In genomic region chr6:82945750-82946149, GRCm38 (mm10) we compare ENCODE assay signal across 10 mouse cellular contexts. TPM values are rescaled to one million over a fixed set of nuclear protein-coding genes. Genes with fewer than 3 reads are reported as not detected.
DNase-seq lines count a peak whose midpoint lies in the region; ATAC-seq lines count a peak whose summit lies in the region.
"Had no signal": no experiment of that assay in that cellular context is flagged by ENCODE, and none has a peak within 500 bp of the region (broad histone marks: within the 10 kb centered on the region; RNA-seq: fewer than 3 reads in every experiment).

No protein-coding gene starts in this region.

- ATAC-seq in liver, embryonic 12.5 days: no peak

- WGBS in liver, embryonic 12.5 days (ENCODE audit: insufficient replicate concordance): 43% methylated on average over 6 of the region's 6 CpGs

- H3K4me1 ChIP-seq in liver, embryonic 12.5 days: no peaks in the 10 kb centered on the region
- H3K4me1 ChIP-seq: embryonic facial prominence, embryonic 13.5 days; lung, embryonic 15.5 days had no signal

- H3K9me3 ChIP-seq in liver, embryonic 12.5 days (replicated peaks): no peaks in the 10 kb centered on the region
- H3K9me3 ChIP-seq: embryonic facial prominence, embryonic 13.5 days; lung, embryonic 15.5 days had no signal

- no peak overlapping the region for H3K4me2 ChIP-seq in liver, embryonic 12.5 days
- H3K4me2 ChIP-seq: embryonic facial prominence, embryonic 13.5 days; lung, embryonic 15.5 days had no signal

- no peak overlapping the region for H3K9ac ChIP-seq in liver, embryonic 12.5 days
- H3K9ac ChIP-seq: embryonic facial prominence, embryonic 13.5 days; lung, embryonic 15.5 days had no signal

- DNase-seq in cerebellum, adult 9-10 months: peak; percentile 6
- DNase-seq in cerebellum, adult 18-20 months: no peak
- peak; percentile 31 for DNase-seq in liver
- DNase-seq in R1 (ENCODE audit: low read depth, low spot score): peak; percentile 83
- peak; percentile 68 for DNase-seq in naive thymus-derived CD4-positive, alpha-beta T cell, adult 2 months (ENCODE audit: low read depth)
- no peak for DNase-seq in ovary, postnatal 10 days (ENCODE audit: low spot score)
- DNase-seq in left cerebral cortex, adult 9 months (ENCODE audit: low spot score in 2 of 2): no peak

- no peak overlapping the region for H3K4me3 ChIP-seq in liver, embryonic 12.5 days
- H3K4me3 ChIP-seq: embryonic facial prominence, embryonic 13.5 days; lung, embryonic 15.5 days had no signal

- no peaks in the 10 kb centered on the region for H3K36me3 ChIP-seq in liver, embryonic 12.5 days
- H3K36me3 ChIP-seq: embryonic facial prominence, embryonic 13.5 days; lung, embryonic 15.5 days had no signal

- H3K27ac ChIP-seq in liver, embryonic 12.5 days: no peak overlapping the region
- H3K27ac ChIP-seq: embryonic facial prominence, embryonic 13.5 days; lung, embryonic 15.5 days had no signal

- peaks cover 10% of the 10 kb centered on the region for H3K27me3 ChIP-seq in liver, embryonic 12.5 days (replicated peaks)
- H3K27me3 ChIP-seq: embryonic facial prominence, embryonic 13.5 days; lung, embryonic 15.5 days had no signal

RNA-seq across cellular contexts. Expression of gene M1ap, which starts 1.0 kb away (rescaled TPM):
- 8.8 and 10.1 TPM in 2 replicates for polyA plus RNA-seq in liver, embryonic 12.5 days (2016; fragmentation: Nextera tagmentation; extraction: Ambion mirVana)

RNA-seq across cellular contexts. Expression of gene Sema4f, which starts 6.2 kb away (rescaled TPM):
- 0.16 and 0.19 TPM in 2 replicates for polyA plus RNA-seq in liver, embryonic 12.5 days (2016; fragmentation: Nextera tagmentation; extraction: Ambion mirVana)

Comparison
In these comparisons a context has a peak if more than half of its experiments do, and no peak if none do; other contexts are left out.
1. DNase-seq: peak in cerebellum, adult 9-10 months (single experiment), liver (single experiment), R1 (single experiment) and naive thymus-derived CD4-positive, alpha-beta T cell, adult 2 months (single experiment); none in cerebellum, adult 18-20 months (0 of 2), ovary, postnatal 10 days (single experiment) and left cerebral cortex, adult 9 months (0 of 2).